Mouse (Mus musculus) ES-Bruce4 (cell line): ENCODE measurements around the gene Gucy1b2.

Experiments used
- CTCF ChIP-seq: IDR thresholded peaks from one replicate; pipeline ENCODE4 v1.8.1; 2011; ENCODE audit warnings: low read depth, low read length
- POLR2A ChIP-seq: IDR thresholded peaks from one replicate; pipeline ENCODE4 v1.8.1; 2011; ENCODE audit warnings: low read length; ENCODE audit not compliant: insufficient read depth

DNA sequence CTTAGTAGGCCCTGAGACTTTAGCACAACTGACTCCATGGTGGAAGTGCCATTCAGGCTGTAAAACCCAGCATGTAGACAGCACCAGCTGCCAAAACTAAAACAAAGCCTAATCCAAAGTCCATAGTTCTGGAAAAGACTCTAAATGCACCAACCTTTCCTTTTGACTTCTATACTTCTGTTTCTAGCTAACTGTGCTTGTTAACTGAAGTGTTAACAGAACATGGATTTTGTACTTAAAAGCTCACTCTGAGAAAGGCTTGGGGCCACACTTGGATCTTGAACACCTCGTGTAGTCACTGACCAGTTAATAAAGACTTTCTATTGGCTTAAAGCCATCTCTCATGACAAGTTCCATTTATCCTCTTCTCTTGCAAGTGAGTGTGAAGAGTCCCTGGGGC is 13.1 kb downstream of the Gucy1b2 start:
- TF ChIP-seq CTCF: no peak
- TF ChIP-seq POLR2A: no peak
